Mouse (Mus musculus) forelimb bud, embryonic 11.5 days (tissue): ENCODE measurements around the gene Hectd1.

Source experiments
- DNase-seq: peaks from one replicate; pipeline ENCODE4 v3.0.0-alpha.2; 2012; ENCODE audit warnings: low read depth, low spot score

Hectd1 gene

GRCm38 (mm10) chr12:51703859-51704258 lies 125.5 kb downstream of the Hectd1 start:
- DNase-seq = peak; percentile 27

GRCm38 (mm10) chr12:51701723-51702122 lies 127.6 kb downstream of the Hectd1 start:
- DNase-seq = no peak

GRCm38 (mm10) chr12:51699623-51700393 lies 129.5 kb downstream of the Hectd1 start:
- no peak for DNase-seq

GRCm38 (mm10) chr12:51696157-51696556 lies 133.2 kb downstream of the Hectd1 start:
- DNase-seq = no peak

GRCm38 (mm10) chr12:51694966-51695365 lies 134.4 kb downstream of the Hectd1 start:
- DNase-seq = no peak

GRCm38 (mm10) chr12:51694096-51694495 lies 135.2 kb downstream of the Hectd1 start:
- no peak for DNase-seq
